Mouse (Mus musculus): Measurements from ENCODE around the gene Slc4a4.

Slc4a4 gene

GRCm38 (mm10) chr5:88999793-89000192 lies 113.2 kb downstream of the Slc4a4 start:
- no peak for DNase-seq (ENCODE audit: low spot score)

- DNase-seq (ENCODE audit: low spot score) = no peak
Observed at GRCm38 (mm10) chr5:89000598-89000997, 114.0 kb downstream of the Slc4a4 start.

- no peak for DNase-seq (ENCODE audit: low spot score)
Observed at GRCm38 (mm10) chr5:89010116-89010515, 123.5 kb downstream of the Slc4a4 start.

- no peak for DNase-seq (ENCODE audit: low spot score)
Observed at GRCm38 (mm10) chr5:89012456-89012855, 125.8 kb downstream of the Slc4a4 start.

DNA sequence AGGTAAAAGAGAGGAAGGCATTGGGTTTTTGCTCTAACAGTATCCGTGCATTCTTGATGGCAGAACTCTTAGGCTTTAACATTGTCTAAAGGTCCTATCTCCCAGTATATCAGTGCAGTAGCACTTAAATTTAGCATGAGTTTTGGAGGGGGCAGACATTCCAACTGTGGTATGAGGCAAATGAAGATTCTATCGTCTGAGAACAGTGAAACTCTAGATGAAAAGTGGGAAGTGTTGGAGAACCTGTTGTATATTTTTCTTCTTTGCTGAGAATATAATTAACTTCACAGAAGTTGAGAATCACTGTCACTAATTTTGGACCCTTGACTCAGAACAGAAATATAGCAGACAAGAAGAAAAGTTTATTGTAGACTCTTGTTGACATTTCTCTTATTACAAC lies 128.2 kb downstream of the Slc4a4 start:
- no peak for DNase-seq (ENCODE audit: low spot score)

DNA sequence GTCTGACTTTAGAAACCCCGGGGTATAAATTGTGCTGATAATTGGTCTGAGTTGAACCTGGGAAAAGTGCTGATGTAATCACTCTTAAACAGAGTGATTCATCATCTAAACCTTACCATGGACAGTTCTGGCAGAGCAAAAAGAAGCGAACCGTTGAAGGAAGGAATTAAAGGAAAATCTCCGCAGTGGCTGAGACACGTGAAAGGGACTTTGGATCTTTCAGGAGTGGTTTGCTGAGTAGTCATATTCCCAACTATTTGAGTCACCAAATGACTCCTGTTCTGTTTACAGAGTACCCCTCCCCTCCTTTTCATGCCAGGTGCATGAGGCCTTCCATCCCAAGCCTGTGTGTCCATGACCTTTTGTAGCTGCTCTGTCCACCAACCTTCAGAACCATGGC lies 129.3 kb downstream of the Slc4a4 start:
- no peak for DNase-seq (ENCODE audit: low spot score)

DNA sequence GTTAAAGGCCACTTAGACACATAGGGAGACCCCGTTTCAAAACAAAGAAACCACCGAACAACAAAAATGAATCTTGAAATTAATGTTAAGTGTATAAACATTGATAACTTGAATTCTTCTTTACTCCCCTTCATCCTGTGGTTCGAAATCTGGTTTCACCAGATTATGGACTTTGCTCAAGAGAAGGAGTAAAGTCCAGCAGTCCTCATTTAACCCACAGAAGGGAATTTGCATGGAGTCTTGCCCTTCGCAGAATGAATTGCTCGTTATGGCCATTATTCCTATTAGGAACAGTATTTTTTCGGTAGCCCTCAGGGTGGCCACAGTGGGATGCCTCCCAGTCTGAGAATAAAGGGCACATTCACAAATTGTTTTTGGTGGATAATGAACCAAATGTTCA lies 131.9 kb downstream of the Slc4a4 start:
- peak; percentile 23 for DNase-seq (ENCODE audit: low spot score)

DNA sequence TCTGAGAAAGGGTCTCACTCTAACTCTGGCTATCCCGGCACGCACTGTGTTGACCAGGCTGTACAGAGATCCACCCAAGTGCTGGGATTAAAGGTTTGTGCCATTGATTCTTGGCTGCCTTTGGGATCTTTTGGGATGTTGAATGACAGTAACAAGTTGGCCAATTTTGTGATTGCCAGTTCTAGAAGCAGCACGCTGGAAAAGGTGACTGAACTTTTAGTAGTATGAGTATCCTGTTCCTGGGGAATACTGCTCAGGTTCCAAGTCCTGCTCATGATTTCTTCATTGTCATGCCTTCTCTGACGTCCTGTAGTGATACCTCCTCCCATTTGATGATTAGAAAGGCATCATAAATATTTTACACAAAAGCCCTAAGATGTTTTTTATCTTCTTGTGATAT lies 137.8 kb downstream of the Slc4a4 start:
- no peak for DNase-seq (ENCODE audit: low spot score)

- no peak for DNase-seq (ENCODE audit: low spot score)
Observed at GRCm38 (mm10) chr5:89027518-89028085, 141.0 kb downstream of the Slc4a4 start.

- DNase-seq (ENCODE audit: low spot score) = no peak
Observed at GRCm38 (mm10) chr5:89032647-89033046, 146.0 kb downstream of the Slc4a4 start.

GRCm38 (mm10) chr5:89033256-89033655 lies 146.6 kb downstream of the Slc4a4 start:
- DNase-seq (ENCODE audit: low spot score) = no peak

DNA sequence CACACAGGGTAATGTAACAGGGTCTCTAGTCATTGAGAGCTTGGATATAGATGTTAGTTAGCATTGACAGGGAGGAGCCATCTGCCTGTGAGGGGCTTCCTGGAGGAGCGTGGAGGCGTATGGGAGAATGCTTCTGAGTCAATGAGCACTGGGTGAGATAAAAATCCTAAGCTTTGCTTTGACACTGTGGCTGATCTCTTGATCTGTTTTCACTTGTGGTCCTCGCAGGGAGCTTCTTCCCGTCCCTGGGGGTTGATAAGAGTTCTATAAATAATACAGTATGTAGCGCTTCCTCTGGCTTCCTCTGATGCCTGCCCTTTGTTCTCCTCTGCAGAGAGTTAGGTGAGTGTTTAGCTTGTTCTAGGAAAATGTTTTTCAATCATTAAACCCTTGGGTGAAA lies 149.5 kb downstream of the Slc4a4 start:
- DNase-seq (ENCODE audit: low spot score) = peak; percentile 31

- DNase-seq (ENCODE audit: low spot score) = no peak
Observed at GRCm38 (mm10) chr5:89040814-89041213, 154.2 kb downstream of the Slc4a4 start.

DNA sequence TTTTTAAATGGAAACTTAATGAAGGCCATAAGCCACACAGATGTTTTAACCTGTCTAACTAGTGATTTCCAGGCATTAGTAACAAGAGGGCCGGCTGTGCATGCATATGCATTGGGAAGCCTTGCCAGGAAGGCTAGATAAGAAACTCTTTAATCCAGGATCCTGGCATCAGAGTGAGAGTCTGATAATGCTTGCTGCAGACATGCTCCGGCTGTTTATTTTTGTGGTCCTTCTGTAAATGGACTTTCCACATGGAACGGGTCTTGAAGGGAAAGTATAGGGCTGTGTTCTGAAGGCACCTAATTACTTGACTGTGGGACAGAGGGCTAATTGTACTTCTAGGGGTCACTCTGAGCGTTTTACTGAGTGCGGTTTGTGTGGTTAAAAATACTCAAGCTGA lies 157.2 kb downstream of the Slc4a4 start:
- no peak for DNase-seq (ENCODE audit: low spot score)

DNA sequence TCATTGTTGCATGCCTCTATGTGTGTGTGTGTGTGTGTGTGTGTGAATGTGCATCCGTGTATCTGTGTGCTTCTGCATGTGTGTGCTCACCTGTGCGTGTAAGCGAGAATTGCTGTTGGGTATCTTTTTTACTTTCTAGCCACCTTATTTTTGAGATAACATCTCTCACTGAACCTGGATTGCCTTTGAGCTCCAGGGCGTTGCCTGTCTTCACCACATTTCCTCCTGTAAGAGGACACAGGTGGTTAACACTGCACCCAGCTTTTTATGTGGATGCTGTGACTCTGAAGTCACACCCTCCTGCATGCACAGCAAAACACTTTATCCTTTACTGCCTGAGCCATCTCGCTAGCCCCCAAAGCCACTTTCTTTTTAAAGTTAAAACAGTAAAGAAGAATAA lies 158.2 kb downstream of the Slc4a4 start:
- DNase-seq (ENCODE audit: low spot score) = no peak

DNA sequence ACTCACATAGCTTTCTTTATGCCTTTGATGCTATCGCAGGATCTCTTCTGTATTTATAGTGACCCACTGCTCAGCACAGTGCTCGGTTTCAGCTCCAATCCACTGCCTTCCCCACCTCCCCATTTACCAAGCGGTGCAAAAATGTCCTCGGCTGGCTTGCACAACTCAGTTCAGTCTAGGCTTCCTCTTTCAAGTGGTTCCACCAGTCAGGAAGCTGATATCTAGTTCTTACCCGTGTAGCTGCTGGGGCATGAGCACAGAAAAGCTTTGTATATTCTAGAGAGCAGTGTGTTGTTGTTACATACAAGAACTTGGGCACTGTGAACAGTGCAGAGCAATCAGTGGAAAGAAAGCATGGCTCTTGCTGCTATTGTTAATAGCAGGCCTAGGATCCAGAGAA lies 165.0 kb downstream of the Slc4a4 start:
- no peak for DNase-seq (ENCODE audit: low spot score)

DNA sequence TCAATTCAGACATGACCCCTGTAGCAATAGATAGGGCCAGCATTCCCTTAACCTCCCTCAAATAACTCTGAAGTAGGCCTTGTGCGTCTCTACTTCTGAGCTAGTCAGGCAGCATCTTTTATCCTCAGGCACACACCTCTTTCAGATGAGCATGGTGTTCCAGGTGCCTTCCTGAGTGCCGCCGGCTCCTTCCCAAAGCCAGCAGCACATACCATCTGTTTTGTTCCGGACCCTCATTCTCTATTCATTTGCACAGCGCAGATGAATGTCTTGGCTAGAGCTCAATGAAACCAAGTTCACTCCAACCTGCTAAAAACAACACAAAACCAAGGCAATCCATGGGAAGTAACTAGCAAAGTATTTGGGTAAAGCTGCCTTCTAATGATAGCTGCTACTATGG lies 165.6 kb downstream of the Slc4a4 start:
- DNase-seq (ENCODE audit: low spot score) = no peak

DNA sequence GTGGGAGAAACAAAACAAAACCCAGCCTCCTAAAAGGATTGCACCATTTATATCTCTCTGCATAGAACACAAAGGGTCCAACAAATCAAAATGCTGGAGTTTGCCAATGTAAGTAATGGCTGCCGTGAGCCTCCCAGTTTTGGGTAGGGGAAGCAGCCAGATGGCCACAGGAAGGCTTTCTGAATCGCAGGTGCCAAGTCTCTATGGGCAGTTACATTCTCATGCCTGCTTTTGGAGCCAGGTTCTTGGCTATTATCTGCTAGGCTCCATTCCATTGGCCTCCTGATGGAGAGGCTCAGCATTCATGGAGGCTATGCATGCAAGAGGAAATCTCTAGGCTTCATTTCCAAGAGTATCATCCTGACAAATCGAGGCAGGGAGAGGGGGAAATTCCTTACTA lies 169.0 kb downstream of the Slc4a4 start:
- no peak for DNase-seq (ENCODE audit: low spot score)

- DNase-seq (ENCODE audit: low spot score) = no peak
Observed at GRCm38 (mm10) chr5:89056370-89056769, 169.8 kb downstream of the Slc4a4 start.

GRCm38 (mm10) chr5:89061097-89061496 lies 174.5 kb downstream of the Slc4a4 start:
- DNase-seq (ENCODE audit: low spot score) = no peak

DNA sequence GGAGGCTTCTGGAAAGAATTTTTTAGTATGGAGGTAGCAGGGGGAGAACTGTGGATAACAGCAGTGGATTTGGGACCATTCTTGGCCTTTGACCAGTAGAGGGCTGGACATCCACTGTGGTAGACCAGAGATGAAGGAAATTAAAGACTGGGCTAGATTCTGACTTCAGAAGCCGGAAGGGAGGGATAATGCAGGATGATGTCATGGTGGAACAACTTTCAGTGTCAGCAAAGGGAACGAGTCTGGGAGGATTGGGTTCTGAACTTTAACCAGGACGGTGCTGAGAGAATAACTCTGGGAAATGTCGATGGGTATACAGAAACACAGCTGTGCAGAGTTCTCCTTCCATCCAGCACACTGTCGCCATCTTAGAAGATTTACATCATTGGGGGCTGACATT lies 175.7 kb downstream of the Slc4a4 start:
- DNase-seq (ENCODE audit: low spot score) = no peak

DNA sequence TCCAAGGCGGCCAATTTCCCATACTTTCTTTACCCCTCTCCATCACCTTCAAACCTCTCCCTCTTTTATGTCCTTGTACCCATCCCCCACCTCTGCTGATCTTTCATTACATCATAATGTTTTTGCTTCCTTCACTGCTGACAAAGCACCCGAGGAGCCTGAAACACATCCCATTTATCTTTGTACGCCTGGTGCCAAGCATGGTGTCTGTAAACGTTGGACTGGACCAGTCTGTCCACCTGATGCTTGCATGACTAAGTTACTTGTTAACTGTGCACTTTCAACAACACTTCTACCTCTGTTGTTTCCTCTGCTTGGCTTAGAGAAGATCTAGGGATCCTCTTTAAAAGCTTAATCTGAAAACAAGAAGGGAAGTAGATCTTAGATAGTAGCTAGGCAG lies 180.5 kb downstream of the Slc4a4 start:
- DNase-seq (ENCODE audit: low spot score) = no peak

GRCm38 (mm10) chr5:89068072-89068471 lies 181.5 kb downstream of the Slc4a4 start:
- no peak for DNase-seq (ENCODE audit: low spot score)

DNA sequence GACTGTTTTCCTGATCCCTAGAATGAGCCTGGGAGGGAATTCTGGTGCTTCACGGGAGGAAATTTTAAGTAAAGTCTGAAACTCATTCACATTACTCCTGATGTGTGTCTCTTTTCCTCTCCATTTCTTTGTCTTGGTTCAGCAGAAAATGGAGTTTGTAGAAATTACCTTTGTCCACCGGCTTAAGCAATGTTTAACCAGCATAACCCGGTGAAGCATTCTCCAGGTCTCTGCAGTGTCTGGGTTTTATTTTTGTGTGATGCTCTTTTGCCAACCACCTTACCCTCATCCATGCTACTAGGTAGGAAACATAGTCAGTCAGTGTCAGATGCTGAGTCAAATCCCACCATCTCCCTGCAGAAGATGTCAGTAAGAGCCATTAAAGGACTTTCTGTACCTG lies 183.4 kb downstream of the Slc4a4 start:
- no peak for DNase-seq (ENCODE audit: low spot score)

- DNase-seq (ENCODE audit: low spot score) = no peak
Observed at GRCm38 (mm10) chr5:89071957-89072356, 185.3 kb downstream of the Slc4a4 start.
